Mouse (Mus musculus): ENCODE measurements around the gene Lrrc7.
"Not testable (repeated sequence)": the region's sequence is repeated elsewhere in the genome, so short reads cannot be mapped to it uniquely, and the experiment has no call there.

Gene Lrrc7

DNA sequence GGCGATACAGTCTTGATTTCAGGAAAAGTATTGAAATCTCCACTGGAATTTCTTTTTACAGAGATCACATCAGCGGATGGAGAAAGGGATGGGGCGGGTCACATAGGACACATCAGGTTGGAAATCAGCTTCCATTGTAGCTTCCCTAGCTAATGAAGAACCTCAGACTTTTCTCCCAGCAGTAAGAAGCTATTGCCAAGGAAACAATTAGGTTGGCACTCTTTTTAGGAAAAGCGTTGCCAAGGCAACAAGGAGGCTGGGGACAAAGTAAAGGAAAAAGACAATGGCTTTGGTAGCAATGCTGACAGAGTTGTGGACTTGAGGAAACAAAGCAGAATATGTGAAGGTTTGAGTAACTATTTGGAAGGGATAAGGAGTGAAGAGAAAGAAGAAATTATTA is 393.6 kb downstream of the Lrrc7 start:
- no peak for DNase-seq (ENCODE audit: low spot score in 2 of 2)

DNA sequence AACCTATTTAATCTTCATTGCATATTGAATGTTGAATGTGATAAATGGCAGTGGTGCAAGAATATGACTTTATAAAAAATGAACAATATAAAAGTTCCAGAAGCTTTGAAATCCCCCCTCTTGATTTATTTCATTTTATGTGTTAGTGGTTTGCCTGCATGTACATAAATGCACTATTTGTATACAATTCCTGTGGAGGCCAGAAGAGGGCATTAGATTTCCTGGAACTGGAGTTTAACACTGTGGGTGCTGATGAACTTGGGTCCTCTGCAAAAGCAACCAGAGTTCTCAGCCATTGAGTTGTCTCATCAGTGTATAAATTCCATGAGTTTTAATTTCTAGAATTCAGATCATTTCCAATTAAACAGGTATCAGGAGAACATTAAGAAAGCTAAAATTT is 397.0 kb downstream of the Lrrc7 start:
- DNase-seq (ENCODE audit: low spot score in 2 of 2) = no peak

DNA sequence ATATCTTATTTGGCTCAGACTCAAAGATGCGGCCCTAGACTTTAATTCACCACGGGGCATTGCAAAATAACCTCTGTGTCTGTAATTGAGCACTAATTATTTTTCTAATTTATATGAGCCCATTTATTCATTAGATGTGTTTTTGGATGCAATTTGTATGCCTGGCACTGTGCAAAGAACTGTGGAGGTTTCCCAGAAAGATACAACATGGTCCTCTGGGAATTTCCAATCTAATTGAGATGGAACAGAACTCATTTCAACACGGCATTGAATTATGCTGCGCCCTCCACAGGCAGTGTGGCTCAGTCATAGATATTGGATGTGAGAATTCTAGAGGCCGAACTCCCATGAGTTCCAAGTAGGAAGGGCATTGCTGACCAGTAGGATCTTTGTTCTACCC is 397.6 kb downstream of the Lrrc7 start:
- DNase-seq (ENCODE audit: low spot score in 2 of 2) = no peak

DNA sequence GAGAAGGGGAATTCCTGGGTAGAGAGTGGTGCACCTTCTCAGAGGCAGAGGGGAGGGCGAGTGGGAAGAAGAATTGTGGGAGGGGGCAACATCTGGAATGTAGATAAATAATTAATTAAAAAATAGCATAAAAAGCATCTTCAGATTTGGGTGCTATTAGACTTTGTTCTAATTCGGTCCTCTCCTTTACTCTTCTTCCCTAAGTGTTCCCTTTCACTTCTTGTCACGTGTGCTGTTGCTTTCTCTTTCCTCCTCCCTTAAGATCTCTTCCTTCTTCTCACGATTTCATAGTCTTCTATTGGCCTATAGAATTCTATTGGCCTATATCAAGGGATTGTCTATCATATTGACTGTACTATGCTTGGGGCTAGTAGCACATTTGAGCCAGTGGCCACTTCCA is 398.9 kb downstream of the Lrrc7 start:
- no peak for DNase-seq (ENCODE audit: low spot score in 2 of 2)

DNA sequence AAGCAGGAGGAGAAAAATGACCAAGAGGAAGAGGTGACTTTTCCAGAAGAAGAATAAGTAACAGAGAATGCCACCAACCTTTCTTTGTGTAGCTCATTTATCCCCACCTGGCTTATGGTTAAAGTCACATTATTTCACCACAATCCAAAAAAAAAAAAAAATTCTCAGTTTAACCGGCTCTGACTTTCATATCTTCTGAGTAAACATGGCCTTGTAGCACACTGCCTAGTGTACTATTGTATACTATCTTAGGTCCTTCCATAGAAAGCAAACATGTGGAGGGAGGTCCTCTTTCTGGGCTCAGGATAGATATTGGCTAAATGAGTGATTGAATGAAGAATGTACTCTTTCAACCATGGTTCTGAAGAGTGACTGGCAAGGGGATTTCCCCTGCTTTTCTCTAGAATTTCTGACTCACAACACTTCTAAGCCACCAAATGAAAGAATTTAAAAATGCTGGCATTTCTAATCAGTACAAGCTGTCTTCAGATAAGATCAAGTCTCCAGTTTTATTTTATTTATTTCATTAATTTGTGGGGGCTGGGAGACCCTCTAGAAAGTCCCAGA is 400.0 kb downstream of the Lrrc7 start:
- DNase-seq (ENCODE audit: low spot score in 2 of 2) = no peak

DNA sequence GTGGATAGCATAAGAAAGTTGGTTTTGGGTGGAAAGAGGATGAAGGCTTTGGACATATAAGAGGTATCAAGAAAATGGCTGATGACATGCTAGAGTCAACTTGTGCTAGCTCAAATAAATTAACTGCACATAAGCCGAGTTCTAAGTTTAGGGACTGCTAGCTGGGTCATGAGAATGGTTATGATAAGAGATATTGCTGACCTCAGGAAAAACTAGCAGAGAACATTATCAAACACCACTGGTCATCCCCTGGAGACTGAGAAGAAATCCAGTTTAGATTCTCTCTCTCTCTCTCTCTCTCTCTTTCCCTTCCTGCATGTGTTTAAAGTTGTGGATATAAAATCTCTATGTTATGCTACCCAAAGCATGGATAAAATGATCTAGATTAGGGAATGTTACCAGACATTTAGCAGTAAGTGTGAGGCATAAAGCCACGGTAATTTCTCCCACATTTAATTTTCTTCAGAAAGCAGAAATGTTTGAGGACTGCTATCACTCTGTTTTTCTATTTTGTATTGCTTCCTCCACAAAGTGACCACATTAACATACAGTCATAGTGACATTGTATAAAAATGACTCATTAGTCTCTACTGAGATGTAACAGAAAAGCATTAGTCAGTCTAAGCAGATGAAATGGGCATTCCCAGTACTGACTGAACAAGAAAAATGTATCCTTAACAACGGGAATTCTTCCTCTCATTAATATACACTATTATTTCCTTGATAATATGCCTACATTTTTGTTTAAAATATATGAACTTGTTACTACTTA is 406.3 kb downstream of the Lrrc7 start:
- DNase-seq (ENCODE audit: low spot score in 2 of 2) = no peak

DNA sequence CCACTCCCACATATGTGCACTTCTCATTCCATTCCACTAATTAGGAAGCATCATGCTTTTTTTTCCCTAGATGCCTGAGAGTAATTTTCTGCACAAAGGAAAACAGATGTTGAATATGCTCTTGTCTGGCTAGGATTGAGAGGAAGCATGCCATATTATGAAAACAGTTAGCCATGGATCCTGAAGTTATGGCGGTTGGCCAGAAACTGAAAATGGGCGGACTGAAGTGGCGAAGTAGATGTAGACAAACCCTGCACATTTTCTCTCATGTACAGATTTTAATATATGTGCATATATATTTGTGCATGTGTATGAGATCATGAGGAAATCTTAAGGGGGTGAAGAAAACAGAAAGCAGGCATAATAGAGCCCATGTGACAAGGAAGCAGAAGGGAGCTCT is 407.9 kb downstream of the Lrrc7 start:
- DNase-seq (ENCODE audit: low spot score in 2 of 2) = no peak

DNA sequence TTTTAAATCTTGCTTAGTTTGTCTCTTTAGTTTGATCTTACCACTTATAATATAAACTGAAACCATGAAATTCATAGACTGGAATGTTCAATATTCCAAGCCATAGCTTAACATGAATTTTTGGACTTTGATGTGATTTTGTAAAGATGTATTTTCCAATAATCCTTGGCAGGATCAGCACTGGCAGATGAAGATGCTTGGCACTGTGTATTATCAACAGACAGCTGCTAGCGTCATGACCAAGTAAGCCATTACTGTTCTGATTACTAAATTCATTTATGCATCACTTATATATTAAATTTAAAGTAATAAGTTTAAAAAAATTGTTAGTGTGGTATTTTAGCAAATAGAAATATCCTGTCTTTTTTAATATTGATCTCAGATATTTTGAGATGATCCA is 413.0 kb downstream of the Lrrc7 start:
- no peak for DNase-seq (ENCODE audit: low spot score in 2 of 2)

DNA sequence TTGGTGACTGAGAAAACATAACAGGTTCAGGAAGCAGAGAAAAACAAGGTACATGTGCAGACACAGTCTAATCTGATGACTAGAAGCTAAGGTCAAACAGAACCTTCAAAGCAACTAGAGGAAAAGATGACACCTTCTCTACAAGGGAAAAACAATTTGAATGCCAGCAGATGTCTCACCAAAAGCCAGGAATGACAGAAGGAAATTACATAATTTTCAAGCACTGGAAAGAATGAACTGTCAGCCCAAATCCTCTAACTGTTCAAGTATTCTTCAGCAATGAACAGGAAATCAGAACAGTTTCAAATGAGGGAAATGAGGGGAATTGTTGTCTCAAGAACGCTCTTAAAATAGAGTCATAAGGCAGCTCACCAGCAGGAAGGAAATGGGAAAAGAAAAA is 421.4 kb downstream of the Lrrc7 start:
- no peak for DNase-seq (ENCODE audit: low spot score in 2 of 2)

DNA sequence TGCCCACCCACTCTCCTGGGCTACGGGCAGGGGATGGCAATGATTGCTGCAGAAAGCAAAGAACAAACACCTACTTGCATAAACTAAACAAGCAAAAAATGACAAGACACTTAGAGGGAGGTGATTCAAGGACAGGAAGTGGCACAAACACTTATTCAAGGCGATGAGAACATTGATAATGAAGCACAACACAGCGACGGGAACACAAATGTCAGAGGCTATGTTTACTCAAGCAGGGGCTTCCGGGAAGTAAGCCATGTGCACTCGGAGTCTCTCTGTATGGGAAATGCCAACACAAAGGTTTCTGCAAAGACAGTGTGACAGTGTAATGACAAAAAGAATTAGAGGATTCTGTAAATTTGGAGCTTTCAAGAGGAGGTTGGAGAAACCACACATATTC is 424.2 kb downstream of the Lrrc7 start:
- no peak for DNase-seq (ENCODE audit: low spot score in 2 of 2)

DNA sequence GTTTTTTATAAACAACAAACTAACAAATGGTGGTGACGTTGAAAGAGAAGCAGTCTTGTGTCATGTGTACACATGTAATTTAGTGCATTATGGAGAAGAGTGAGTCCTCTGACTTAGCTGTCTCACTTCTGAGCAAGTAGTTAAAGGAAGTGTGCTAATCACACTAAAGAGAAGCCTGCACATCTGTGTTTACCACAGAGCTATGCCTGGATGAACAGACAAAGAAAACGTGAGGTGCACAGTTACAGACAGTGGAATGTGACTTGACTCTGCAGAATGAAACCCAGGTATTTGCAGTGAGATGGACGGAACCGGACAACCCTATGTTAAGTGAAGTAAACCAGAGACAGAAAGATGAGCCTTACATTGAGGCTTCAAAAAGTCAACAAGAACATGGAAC is 430.3 kb downstream of the Lrrc7 start:
- no peak for DNase-seq (ENCODE audit: low spot score in 2 of 2)

DNA sequence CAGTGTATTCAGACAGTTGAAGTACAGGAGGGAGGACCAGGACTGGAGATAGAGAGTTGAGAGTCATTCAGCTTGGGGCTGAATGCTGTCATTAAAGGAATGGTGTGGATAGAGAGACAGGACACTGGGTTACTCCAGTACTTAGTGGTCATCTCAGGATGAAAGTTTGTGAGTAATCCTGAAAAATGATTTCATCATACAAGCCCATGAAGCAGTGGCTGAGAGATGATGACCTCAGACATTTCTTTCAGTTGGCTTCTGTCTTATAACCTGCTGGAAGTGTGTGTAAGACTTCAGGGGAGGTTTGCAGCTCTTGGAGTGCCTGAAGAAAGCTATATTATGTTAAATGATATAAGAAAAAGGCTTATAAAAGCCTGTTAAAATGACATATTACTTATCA is 430.8 kb downstream of the Lrrc7 start:
- DNase-seq (ENCODE audit: low spot score in 2 of 2) = no peak

DNA sequence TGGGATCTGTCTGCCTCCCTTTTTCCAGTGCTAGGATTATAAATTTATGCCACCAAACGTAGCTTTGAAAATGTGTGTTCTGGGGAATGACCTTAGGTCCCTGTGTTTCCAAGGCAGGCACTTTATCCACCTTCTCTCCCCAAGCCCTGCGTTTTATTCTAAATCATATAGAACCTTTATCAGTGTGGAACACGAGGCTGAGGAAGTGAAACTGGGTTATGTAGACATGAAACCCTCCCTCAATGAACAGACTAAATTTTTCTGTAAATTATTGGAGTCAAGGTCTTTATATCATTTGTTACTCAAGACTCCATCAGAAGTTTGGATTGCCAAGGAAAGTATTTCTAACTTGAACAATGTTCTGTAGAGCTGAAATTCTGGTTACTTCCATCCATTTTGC is 439.1 kb downstream of the Lrrc7 start:
- no peak for DNase-seq (ENCODE audit: low spot score in 2 of 2)

DNA sequence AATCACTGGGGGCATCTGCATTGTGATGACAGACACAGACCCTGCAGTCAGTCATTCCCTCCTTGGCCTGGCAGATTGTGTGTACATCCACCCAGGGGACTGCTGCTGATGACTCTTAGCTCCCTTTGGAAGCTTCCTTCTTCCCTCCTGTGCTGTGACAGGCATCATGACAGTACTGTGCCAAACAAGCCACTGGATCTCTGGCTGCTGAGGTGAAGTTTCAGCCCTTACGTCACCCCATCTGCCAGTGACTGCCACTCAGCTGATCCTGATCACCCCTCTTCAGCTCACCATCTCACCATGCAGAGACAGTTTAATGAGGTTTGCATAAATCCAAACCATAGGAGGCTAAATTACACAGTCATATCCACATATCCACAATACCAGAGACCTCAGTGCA is 456.8 kb downstream of the Lrrc7 start:
- DNase-seq (ENCODE audit: low spot score in 2 of 2) = no peak

DNA sequence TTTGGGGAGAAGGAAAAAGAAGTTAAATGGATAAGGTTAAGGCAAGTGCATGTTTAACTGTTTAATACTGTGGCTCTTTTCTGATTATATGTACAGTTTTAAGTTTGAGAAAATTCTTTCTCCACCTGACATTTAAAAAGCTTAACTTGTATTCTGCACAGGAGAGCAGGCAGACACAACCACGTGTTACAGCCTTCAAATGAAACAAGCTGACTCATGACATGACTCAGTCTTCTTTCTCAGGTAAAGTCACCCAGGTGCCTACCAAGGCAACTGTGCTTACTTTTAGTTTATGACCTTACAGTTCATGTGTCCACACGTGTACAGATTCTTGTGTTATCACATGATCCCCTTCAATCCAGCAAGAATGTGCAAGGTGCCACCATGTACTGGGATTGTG is 458.6 kb downstream of the Lrrc7 start:
- no peak for DNase-seq (ENCODE audit: low spot score in 2 of 2)

DNA sequence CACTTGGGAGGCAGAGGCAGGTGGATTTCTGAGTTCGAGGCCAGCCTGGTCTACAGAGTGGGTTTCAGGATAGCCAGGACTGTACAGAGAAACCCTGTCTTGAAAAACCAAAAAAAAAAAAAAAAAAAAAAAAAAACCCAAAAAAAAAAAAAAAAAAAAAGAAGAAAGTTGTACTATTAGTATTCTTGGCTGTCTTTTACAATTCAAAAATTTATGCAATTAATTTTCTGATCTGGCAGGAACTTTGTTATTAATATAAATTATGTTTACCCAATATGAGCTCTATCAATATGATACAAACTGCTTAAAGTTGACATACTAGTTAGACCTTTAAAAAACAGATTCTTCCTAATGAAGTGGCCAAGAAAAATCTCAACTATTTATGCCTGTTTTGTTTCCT is 459.5 kb downstream of the Lrrc7 start:
- not testable (repeated sequence) for DNase-seq (ENCODE audit: low spot score in 2 of 2)

DNA sequence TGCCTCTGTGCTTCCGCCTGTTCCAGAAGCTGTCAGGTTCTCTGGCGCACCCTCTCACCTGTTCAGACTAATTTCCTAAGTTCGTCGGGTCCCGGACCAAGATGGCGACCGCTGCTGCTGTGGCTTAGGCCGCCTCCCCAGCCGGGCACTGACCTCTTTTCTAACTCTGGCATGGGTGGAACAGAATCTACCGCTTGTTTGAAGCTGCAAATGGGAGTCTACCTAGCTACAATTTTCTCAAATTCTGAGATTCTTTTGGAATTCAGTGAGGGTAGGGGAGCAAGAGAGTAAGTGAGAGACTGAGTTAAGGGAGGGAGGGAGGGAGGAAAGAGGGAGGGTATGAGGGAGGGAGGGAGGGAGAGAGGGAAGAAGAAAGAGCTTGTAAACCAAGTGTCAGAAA is 460.0 kb downstream of the Lrrc7 start:
- DNase-seq (ENCODE audit: low spot score in 2 of 2) = not testable (repeated sequence)

DNA sequence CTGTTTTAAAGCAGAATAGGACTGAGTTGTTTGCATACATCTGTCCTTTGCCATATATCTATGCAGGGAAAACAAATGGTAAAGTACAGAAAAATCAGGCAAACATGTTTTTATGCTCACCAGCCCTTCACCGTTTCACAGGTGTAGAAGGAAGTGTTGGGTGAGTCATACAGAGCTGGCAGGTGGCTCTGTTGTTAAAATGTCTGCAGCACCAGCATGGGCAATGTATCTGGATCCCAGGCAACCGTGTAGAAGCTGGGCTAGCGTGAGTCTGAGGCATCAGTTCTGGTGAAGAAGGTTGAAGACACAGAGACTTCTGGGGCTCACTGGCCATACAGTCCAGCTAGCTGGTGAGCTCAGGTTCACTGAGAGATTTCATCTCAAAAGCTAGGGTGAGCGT is 468.1 kb downstream of the Lrrc7 start:
- DNase-seq (ENCODE audit: low spot score in 2 of 2) = no peak

DNA sequence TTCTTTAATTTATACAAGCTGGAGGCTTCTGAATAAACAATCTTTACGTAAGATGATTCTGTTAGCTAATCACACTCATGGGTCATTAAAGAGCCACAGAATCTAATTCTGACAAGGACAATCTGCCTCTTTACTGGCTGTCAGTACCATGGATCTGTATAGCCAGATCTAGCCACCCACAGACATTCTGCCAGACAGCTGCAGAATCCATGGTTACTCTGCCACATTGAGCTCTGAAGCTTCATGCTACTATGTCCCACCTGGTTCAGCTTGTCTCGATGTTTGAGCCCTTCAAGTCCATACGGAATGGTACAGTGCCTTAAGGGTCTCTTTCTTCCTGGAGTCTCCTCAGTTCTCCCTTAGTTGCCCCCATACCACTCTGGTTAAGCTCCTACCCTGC is 470.4 kb downstream of the Lrrc7 start:
- no peak for DNase-seq (ENCODE audit: low spot score in 2 of 2)

DNA sequence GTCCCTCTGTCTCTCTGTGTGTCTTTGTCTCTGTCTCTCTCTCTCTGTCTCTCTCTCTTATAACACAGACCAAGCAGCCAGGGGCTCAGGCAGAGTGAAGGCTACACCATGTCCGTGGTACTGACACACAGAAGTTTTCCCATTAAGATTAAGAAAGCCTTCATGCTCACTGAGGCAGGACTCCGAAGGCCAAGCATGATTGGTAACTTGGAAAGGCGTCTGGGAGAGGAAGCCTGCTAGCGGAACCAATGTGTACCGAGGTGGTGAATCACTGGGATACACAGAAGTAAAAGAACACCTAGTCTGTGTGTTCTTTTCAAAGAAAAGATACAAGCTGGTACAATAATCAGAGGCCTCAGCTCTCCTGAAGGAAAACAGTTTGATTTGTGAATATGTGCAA is 484.2 kb downstream of the Lrrc7 start:
- DNase-seq (ENCODE audit: low spot score in 2 of 2) = no peak

DNA sequence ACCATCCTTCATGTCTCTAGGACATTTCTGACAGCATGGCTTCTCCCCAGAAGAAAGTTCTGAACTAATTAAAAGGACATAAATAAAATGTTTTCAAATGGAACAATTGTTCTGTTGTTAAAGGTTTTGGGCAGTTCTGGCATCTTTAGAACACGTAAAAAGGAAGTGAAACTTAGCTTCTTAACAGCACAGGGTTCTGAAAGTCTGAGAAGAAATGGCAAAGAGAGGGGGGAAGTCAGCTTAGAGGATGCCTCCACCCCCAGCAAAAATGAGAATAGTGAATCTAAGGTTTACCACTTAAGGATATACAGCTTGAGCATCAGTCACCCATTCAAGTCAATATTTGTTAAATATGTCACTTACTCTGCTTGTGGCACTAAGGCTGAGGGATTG is 484.6 kb downstream of the Lrrc7 start:
- DNase-seq (ENCODE audit: low spot score in 2 of 2) = no peak

DNA sequence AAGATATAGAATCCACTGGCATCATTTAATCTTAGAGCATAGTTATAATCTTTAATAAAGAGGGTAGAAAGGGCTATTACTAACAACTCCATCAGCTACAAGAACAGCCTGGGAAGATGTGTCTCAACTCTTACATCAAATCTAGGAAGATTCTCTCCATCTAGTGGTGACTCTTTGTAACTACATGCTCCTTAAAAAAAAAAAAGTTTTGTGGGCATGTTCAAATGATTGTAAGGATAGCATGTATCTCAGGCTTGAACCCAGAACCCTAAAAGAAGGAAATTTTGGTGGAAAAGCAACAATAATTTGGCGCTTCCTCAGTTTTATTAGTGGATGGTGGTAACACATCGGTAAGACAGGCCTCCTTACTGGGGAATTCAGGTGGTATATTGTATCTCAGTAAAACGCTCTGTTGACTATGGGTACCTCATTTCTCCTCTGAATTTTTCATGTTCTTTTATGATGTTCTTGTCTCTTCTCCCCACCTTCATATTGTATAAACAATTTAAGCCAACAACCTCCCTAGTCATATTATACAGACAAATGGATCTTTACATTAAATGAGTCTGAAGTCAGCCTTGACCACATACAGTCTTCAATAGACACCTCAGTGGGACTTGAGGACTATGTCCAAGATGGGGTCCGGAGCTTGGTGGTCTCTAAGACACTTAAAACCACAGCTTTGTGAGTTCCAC is 485.2 kb downstream of the Lrrc7 start:
- no peak for DNase-seq (ENCODE audit: low spot score in 2 of 2)

DNA sequence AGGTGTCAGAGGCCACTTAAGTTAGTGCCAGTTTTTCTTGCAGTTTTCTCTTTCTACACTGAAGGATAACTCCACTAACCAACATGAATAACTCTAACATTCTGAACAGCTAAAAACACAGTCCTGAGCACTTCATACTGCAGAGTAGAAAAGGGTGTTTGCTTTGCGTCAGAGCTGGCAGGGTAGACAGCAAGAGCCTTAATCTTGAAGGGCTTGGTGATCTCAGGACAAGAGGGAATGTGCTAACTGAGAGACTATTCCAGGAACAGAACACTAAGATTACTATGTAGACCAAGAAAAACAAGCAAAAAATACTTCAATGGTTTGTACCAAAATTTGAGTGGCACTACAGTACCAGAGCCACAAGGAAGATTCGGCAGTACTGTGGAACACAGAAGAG is 487.0 kb downstream of the Lrrc7 start:
- DNase-seq (ENCODE audit: low spot score in 2 of 2) = no peak
